Mouse (Mus musculus) G1E (cell line): ENCODE results near the gene Gcnt1.

Experiments
- CTCF ChIP-seq: IDR thresholded peaks from 2 replicates; pipeline ENCODE4 v1.5.1; 2012; ENCODE audit warnings: low read depth, low read length, inconsistent platforms, mixed read lengths
- GATA1 ChIP-seq: IDR thresholded peaks from 2 replicates; pipeline ENCODE4 v1.6.1; 2012; ENCODE audit warnings: borderline replicate concordance, low read length, inconsistent platforms, mixed read lengths
- POLR2AphosphoS5 ChIP-seq: IDR thresholded peaks from 2 replicates; pipeline ENCODE4 v1.6.1; 2012; ENCODE audit warnings: low read depth, low read length, inconsistent platforms; ENCODE audit not compliant: insufficient replicate concordance
- TAL1 ChIP-seq: conservative IDR thresholded peaks from 2 replicates; pipeline ENCODE4 v1.6.1; 2012; ENCODE audit warnings: low read depth, low read length, inconsistent platforms, mixed read lengths

- no peak for TF ChIP-seq CTCF
- TF ChIP-seq TAL1, result no peak
- TF ChIP-seq GATA1, result no peak
- TF ChIP-seq POLR2AphosphoS5, result no peak
Observed at GRCm38 (mm10) chr19:17356932-17357331, 15.7 kb downstream of the Gcnt1 start.
